Mouse (Mus musculus): ENCODE measurements at regions not wholly inside any gene's neighbourhood (a gene's known extent, or its start where the extent isn't known, plus 50 kb on each side); places are given as distances from the start of the nearest gene placed in this dataset.

DNA sequence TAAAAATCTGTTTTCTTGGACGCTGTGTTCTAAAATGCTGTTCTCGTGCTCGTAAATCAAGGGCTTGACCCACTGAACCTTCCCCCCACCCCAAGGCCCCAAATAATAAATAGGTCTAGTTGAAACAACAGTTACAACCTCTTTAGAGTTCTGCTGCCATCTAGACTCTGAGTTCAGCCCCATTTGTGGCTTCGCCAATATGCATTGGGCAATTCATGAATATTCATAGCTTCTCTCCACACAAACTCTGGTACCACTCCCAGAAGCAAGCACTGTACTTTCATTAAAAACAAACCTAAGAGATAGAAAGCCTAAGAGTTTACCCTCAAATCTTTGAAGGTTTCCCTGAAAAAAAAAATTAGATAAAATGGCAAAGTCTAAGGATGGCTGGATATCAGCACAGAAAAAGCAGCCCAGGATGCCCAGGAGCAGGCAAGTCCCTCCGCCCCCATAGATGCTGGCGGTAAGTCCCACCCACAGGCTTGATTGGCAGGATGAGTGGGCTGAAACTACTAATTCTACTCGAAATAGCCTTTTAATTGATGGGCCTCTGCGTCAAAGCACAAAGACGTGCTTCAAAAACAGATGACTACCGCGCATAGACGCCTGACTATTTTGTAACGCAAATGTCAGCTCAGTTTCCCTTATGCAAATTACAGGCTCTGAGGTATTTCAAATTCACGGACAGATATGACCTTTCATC lies 106.0 kb upstream of the Sh3bp4 start:
- 77% methylated on average over 14 of the region's 14 CpGs for WGBS (ENCODE audit: insufficient replicate concordance)
- no peak overlapping the region for H3K4me2 ChIP-seq

DNA sequence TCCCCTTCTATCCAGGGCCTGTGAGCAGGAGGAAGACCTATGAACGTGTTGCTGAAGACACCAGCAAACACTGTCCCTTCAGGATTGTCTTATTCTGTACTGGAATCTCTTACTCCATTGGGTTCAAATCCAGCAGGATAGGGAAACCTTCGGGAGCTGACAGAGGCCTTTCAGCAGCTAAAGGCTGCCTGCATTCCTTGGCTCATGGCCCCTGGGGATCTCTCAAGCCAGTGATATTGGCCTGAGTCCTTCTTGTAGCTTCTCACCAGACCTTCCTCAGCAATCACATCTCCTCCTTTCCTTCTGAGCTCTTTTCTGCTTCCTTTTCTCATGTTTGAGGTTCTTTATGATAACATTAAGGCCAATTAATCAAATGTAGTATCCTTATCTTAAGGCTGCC lies 103.8 kb upstream of the Sh3bp4 start:
- H3K27me3 ChIP-seq = no peaks in the 10 kb centered on the region
- H3K4me3 ChIP-seq (replicated peaks) = no peak overlapping the region
- no peak overlapping the region for H3K9ac ChIP-seq
- H3K27ac ChIP-seq (replicated peaks) = no peak overlapping the region
- no peak overlapping the region for H3K4me2 ChIP-seq
- no peaks in the 10 kb centered on the region for H3K9me3 ChIP-seq (replicated peaks)
- no peaks in the 10 kb centered on the region for H3K36me3 ChIP-seq (replicated peaks)
- 40% methylated on average over 2 of the region's 2 CpGs for WGBS (ENCODE audit: insufficient replicate concordance)
- ATAC-seq (ENCODE audit: insufficient read depth) = no peak
- H3K4me1 ChIP-seq (replicated peaks) = no peaks in the 10 kb centered on the region

More for the DNA sequence above, 106.0 kb upstream of the Sh3bp4 start:
- no peak overlapping the region for H3K27ac ChIP-seq (replicated peaks)
- no peaks in the 10 kb centered on the region for H3K9me3 ChIP-seq (replicated peaks)
- H3K4me1 ChIP-seq (replicated peaks) = no peaks in the 10 kb centered on the region
- H3K27me3 ChIP-seq = no peaks in the 10 kb centered on the region
- no peak overlapping the region for H3K9ac ChIP-seq
- no peaks in the 10 kb centered on the region for H3K36me3 ChIP-seq (replicated peaks)
- H3K4me3 ChIP-seq (replicated peaks) = no peak overlapping the region
- no peak for ATAC-seq (ENCODE audit: insufficient read depth)

DNA sequence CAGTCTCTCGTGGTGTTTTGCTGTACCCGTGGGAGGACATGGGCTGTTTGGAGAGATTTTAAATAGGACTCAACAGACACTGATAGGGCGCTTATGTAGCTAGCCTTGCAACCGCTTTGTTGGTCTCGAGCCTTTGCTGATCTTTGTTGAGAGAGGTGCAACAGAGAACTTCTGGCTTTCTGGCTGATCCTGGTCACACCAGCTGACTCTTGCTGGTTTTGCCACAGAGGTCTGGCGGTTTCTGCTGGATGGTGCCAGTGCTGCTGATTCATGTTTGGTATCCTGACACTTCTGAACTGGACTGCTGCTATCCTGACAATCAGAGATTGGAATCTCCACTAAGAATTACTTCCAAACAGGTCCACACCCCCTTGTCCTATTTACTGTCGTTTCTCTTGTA lies 102.1 kb upstream of the Sh3bp4 start:
- no peaks in the 10 kb centered on the region for H3K9me3 ChIP-seq (replicated peaks)
- 58% methylated on average over 7 of the region's 7 CpGs for WGBS (ENCODE audit: insufficient replicate concordance)
- no peaks in the 10 kb centered on the region for H3K4me1 ChIP-seq (replicated peaks)
- no peaks in the 10 kb centered on the region for H3K36me3 ChIP-seq (replicated peaks)
- ATAC-seq (ENCODE audit: insufficient read depth) = no peak
- H3K27me3 ChIP-seq = no peaks in the 10 kb centered on the region
- no peak overlapping the region for H3K27ac ChIP-seq (replicated peaks)
- H3K9ac ChIP-seq = no peak overlapping the region
- no peak overlapping the region for H3K4me3 ChIP-seq (replicated peaks)
- no peak overlapping the region for H3K4me2 ChIP-seq

DNA sequence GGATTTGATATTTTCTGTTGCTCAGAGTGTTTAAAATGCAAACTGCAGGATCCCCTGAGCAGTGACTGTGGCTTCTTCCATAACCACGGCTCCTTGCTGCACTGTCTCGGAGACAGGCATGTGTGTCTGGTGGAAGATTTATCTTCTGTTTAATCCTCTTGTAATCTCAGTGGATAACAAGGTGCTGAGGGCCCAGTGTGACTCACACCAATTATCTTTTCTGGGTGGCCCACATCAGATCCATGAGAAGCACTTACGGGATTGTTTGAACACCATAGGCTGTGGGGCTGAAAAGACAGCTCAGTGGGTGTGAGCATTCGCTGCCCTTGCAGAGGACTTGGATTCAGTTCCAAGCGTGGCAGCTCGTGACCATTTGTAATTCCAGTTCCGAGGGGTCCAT lies 101.2 kb upstream of the Sh3bp4 start:
- Histone ChIP-seq H3K27me3 (no peaks in the 10 kb centered on the region), H3K27ac (replicated peaks) (no peak overlapping the region), H3K4me1 (replicated peaks) (no peaks in the 10 kb centered on the region), H3K9ac (no peak overlapping the region), H3K4me3 (replicated peaks) (no peak overlapping the region), H3K4me2 (no peak overlapping the region), H3K9me3 (replicated peaks) (no peaks in the 10 kb centered on the region), H3K36me3 (replicated peaks) (no peaks in the 10 kb centered on the region)
- WGBS (ENCODE audit: insufficient replicate concordance) = 62% methylated on average over 7 of the region's 7 CpGs
- ATAC-seq (ENCODE audit: insufficient read depth) = no peak

DNA sequence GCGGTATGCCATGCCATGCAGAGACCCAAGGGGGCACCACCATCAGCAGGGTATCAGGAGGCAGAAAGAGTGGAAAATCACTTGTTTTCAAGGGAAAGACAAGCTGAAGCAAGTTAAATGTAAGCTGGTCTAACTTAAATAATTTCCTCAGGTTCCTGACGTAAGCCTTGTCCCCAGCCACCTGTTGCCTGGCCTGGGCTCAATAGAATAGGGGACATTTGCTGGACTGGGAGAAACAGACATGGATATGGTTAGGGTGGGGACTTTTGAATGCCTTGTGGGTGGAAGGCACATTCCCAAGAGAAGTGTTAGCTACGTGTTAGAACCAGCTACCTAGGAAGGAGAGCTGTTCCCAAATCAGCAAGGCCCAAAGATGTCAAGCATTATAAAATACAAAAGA lies 100.6 kb upstream of the Sh3bp4 start:
- Histone ChIP-seq H3K9me3 (replicated peaks) (no peaks in the 10 kb centered on the region), H3K36me3 (replicated peaks) (no peaks in the 10 kb centered on the region), H3K4me2 (no peak overlapping the region), H3K27me3 (no peaks in the 10 kb centered on the region), H3K27ac (replicated peaks) (no peak overlapping the region), H3K4me3 (replicated peaks) (no peak overlapping the region), H3K4me1 (replicated peaks) (no peaks in the 10 kb centered on the region), H3K9ac (no peak overlapping the region)
- ATAC-seq (ENCODE audit: insufficient read depth) = no peak
- 74% methylated on average over 3 of the region's 3 CpGs for WGBS (ENCODE audit: insufficient replicate concordance)

DNA sequence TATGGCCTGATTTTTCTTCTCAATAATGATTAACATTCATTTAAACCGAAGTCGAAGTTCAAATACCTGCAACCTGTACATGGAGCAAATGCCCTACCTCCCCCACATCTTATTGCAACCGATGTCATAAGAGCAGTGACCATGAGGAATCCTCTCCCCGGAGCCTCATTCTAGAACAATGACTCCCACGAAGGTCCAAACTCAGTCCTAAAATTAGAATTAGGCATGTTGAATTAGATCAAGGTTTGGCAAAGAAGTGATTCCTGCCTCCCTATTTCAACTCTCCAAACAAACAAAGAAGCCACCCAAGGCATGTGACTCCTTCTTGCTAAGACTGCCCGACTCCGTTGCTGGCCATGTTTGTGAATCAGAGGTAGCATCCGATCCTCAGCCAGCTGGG lies 94.1 kb upstream of the Sh3bp4 start:
- ATAC-seq (ENCODE audit: insufficient read depth) = no peak
- H3K4me2 ChIP-seq = no peak overlapping the region
- no peaks in the 10 kb centered on the region for H3K9me3 ChIP-seq (replicated peaks)
- H3K4me3 ChIP-seq (replicated peaks) = no peak overlapping the region
- H3K27ac ChIP-seq (replicated peaks) = no peak overlapping the region
- H3K27me3 ChIP-seq = no peaks in the 10 kb centered on the region
- 63% methylated on average over 8 of the region's 8 CpGs for WGBS (ENCODE audit: insufficient replicate concordance)
- H3K9ac ChIP-seq = no peak overlapping the region
- no peaks in the 10 kb centered on the region for H3K36me3 ChIP-seq (replicated peaks)
- no peaks in the 10 kb centered on the region for H3K4me1 ChIP-seq (replicated peaks)

DNA sequence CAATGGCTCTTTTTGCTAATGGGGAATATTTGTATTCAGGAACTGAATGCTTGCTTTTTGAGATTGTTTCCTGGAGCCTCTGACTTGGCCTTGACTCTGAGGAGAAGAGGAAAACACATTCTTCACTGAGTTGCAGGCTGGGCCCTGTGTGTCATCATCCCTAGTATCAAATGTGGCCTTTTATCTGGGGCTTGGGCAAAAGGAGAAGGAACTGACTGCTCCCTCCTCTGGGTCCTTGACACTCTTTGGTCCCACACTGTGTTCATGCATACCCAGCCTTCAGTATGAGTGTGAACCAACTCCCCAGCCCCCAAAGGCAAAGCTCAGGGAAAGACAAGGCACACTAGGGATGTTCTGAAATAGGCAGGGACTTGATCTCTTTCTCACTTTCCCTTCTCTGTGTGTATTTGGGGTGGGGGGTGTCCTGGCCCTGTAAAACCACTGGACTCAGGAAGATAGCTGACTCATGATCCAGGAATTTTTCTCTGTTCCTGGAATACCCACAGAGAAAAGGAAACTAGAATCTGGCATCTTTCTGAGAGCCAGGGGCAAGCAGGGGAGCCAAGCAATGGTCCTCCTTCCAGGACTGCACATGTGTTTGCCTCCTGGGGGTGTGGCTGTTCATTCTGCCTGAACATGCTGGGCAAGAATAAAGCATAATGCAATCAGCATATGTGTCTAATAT lies 82.1 kb upstream of the Sh3bp4 start:
- H3K4me3 ChIP-seq (replicated peaks) = no peak overlapping the region

DNA sequence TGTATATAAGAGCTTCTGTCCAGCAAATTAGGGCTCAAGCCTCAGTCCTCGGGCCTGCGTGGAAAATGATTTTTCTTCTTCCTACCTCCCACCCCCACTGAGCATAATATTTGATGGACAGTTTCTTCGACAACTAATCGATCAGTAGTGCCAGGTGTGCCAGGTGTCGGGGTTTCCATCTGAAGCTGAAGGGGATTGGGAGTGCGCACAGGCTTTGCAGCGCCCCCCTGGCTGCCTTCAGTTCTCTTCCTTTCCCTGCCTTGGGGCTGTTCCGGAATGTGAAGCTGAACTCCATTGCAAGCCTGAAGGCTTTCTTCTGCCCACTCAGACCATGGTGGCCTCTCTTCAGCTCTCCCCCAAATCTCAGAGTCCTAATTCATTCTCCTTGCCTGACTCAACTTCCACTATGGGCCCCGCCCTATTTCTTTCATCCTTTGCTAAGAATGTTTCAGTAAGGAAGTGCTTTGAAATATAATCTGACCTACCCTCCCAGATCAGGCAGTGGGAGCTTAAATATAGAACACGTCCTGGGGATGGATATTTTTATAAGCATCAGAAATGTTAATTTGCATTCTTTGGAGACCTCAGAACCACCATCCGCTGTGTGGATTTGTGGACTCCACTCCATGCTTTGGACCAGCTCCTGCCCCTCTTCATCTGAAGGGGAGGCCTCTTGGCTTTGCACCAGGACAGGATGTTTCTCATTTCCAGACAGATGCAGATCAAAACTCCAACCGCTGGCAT lies 75.5 kb upstream of the Sh3bp4 start:
- Histone ChIP-seq H3K36me3 (replicated peaks) (no peaks in the 10 kb centered on the region), H3K9ac (no peak overlapping the region), H3K4me3 (replicated peaks) (no peak overlapping the region), H3K4me1 (replicated peaks) (no peaks in the 10 kb centered on the region), H3K27me3 (no peaks in the 10 kb centered on the region), H3K4me2 (no peak overlapping the region), H3K27ac (replicated peaks) (no peak overlapping the region), H3K9me3 (replicated peaks) (no peaks in the 10 kb centered on the region)
- WGBS (ENCODE audit: insufficient replicate concordance) = 61% methylated on average over 12 of the region's 12 CpGs
- no peak for ATAC-seq (ENCODE audit: insufficient read depth)

More for the DNA sequence above, 82.1 kb upstream of the Sh3bp4 start:
- Histone ChIP-seq H3K9me3 (replicated peaks) (no peaks in the 10 kb centered on the region), H3K36me3 (replicated peaks) (no peaks in the 10 kb centered on the region), H3K27ac (replicated peaks) (no peak overlapping the region), H3K27me3 (no peaks in the 10 kb centered on the region), H3K4me2 (no peak overlapping the region), H3K9ac (no peak overlapping the region), H3K4me1 (replicated peaks) (no peaks in the 10 kb centered on the region)
- no peak for ATAC-seq (ENCODE audit: insufficient read depth)

DNA sequence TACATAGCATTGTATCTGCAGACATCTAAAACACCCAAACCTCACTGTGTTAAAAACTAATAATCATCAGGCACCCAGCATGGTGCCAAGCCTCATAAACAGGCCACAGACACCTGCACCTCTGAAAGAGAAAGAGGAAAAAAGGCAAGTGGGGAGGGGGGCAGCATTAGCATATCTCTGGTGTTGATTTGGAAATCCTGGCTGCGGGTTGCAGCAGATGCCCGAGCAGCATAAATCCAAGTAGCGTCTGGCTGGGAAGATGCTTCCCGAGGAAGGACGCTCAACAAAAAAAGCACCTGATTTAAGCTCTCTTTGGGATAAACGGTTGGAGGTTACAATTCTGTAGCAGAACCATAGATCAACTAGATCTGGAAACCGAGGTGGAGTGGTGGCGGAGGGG lies 74.3 kb upstream of the Sh3bp4 start:
- ATAC-seq (ENCODE audit: insufficient read depth) = no peak
- no peaks in the 10 kb centered on the region for H3K36me3 ChIP-seq (replicated peaks)
- no peaks in the 10 kb centered on the region for H3K4me1 ChIP-seq (replicated peaks)
- no peaks in the 10 kb centered on the region for H3K9me3 ChIP-seq (replicated peaks)
- H3K27me3 ChIP-seq = no peaks in the 10 kb centered on the region
- no peak overlapping the region for H3K9ac ChIP-seq
- no peak overlapping the region for H3K4me3 ChIP-seq (replicated peaks)
- 55% methylated on average over 8 of the region's 8 CpGs for WGBS (ENCODE audit: insufficient replicate concordance)
- no peak overlapping the region for H3K4me2 ChIP-seq
- H3K27ac ChIP-seq (replicated peaks) = no peak overlapping the region

DNA sequence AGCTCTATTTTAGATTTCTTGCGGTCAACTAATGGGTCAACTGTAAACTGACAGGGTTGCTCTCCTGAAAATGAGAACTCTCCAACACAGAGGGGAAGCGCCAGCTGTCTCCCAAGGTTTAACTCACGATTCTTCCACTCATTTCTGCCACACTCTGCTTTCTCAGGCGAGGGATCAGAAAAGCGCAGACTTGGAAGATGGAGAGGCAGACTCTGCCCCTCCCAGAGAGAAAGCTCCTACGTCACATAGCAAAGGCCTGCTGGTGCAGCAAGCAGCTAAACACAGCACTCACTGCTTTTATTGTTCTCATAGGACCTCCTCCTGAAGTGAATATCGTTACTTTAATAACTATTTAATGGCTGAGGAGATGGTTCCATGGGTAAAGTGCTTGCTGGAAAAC lies 73.6 kb upstream of the Sh3bp4 start:
- H3K9ac ChIP-seq = no peak overlapping the region
- no peak overlapping the region for H3K4me2 ChIP-seq
- WGBS (ENCODE audit: insufficient replicate concordance) = 55% methylated on average over 7 of the region's 7 CpGs
- ATAC-seq (ENCODE audit: insufficient read depth) = no peak
- H3K4me1 ChIP-seq (replicated peaks) = no peaks in the 10 kb centered on the region
- H3K36me3 ChIP-seq (replicated peaks) = no peaks in the 10 kb centered on the region
- H3K27ac ChIP-seq (replicated peaks) = no peak overlapping the region
- no peaks in the 10 kb centered on the region for H3K9me3 ChIP-seq (replicated peaks)
- H3K4me3 ChIP-seq (replicated peaks) = no peak overlapping the region
- no peaks in the 10 kb centered on the region for H3K27me3 ChIP-seq

DNA sequence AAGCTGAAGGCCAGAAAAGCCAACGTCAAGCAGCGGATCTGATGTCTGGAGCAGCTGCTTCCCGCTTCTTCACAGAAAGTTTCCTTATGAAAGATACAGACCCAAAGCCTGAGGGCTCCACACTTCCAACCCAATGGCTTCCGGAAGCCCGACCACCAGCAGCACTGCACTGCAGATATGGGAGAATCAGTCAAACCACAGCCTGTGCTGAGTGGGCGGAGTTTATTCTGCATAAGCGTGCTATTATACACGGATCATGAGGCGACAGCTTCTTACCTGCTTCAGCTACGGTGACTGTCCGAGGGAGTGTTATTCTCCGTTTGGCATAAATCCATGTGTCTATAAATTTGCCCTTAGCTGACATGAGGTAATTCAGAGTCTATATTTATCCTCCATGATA lies 72.4 kb upstream of the Sh3bp4 start:
- Histone ChIP-seq H3K4me1 (replicated peaks) (no peaks in the 10 kb centered on the region), H3K4me2 (no peak overlapping the region), H3K27ac (replicated peaks) (no peak overlapping the region), H3K9ac (no peak overlapping the region), H3K36me3 (replicated peaks) (no peaks in the 10 kb centered on the region), H3K27me3 (no peaks in the 10 kb centered on the region), H3K4me3 (replicated peaks) (no peak overlapping the region), H3K9me3 (replicated peaks) (no peaks in the 10 kb centered on the region)
- ATAC-seq (ENCODE audit: insufficient read depth) = no peak
- 47% methylated on average over 12 of the region's 12 CpGs for WGBS (ENCODE audit: insufficient replicate concordance)

Measured in liver, embryonic 15.5 days (tissue).